8 mouse cellular contexts compared by ENCODE assay signal in the genomic region with DNA sequence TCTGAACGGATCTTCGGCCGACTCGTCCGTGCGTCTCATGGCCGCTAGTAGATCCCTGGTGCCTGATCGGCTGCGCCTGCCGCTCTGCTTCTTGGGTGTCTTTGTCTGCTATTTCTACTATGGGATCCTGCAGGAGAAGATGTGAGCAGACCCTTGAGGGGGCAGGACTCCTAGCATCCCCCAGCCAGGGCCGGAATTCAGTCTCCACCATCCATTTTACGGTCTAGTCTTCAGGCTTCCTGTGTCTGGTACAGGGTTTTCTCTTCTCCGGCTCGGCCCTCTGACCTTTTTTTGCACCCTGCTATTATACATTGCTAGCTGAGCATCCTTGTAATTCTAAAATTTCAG. TPM values are rescaled to one million over a fixed set of nuclear protein-coding genes. Genes with fewer than 3 reads are reported as not detected.
DNase-seq lines count a peak whose midpoint lies in the region; ATAC-seq and TF ChIP-seq lines count a peak whose summit lies in the region.

No protein-coding gene starts in this region.

- H3K4me1 ChIP-seq in heart, adult 2 months (ENCODE audit: control insufficient read depth, insufficient read depth, low read length) = peaks cover 6% of the 10 kb centered on the region
- H3K4me1 ChIP-seq in forebrain, embryonic 12.5 days = peaks cover 14% of the 10 kb centered on the region
- H3K4me1 ChIP-seq in liver, embryonic 12.5 days = peaks cover 36% of the 10 kb centered on the region

- TF ChIP-seq POLR2A in heart, adult 2 months (IDR thresholded peaks at IDR 0.05; ENCODE audit: insufficient read depth, low read depth, low read length) = no peak; the same call in 1 of the 2 replicates

- peak overlapping the region; percentile 90 for H3K4me3 ChIP-seq in heart, adult 2 months
- peak overlapping the region; percentile 87 for H3K4me3 ChIP-seq in C2C12 (ENCODE audit: insufficient read depth, poor library complexity, severe bottlenecking)
- H3K4me3 ChIP-seq in forebrain, embryonic 12.5 days (replicated peaks) = peak overlapping the region; percentile 91
- peak overlapping the region; percentile 86 for H3K4me3 ChIP-seq in liver, embryonic 12.5 days

- peak overlapping the region; percentile 99 for H3ac ChIP-seq in C2C12 (ENCODE audit: control insufficient read depth, insufficient read length, low read depth)

- no peaks in the 10 kb centered on the region for H3K27me3 ChIP-seq in heart, adult 2 months (ENCODE audit: control insufficient read depth, insufficient read depth, low read length)
- no peaks in the 10 kb centered on the region for H3K27me3 ChIP-seq in C2C12 (ENCODE audit: control insufficient read depth, insufficient read depth, insufficient read length)
- no peaks in the 10 kb centered on the region for H3K27me3 ChIP-seq in forebrain, embryonic 12.5 days
- no peaks in the 10 kb centered on the region for H3K27me3 ChIP-seq in liver, embryonic 12.5 days (replicated peaks)

- peaks cover 5% of the 10 kb centered on the region for H3K36me3 ChIP-seq in heart, adult 2 months (ENCODE audit: control insufficient read depth, insufficient read depth, low read length)
- H3K36me3 ChIP-seq in C2C12 (ENCODE audit: control insufficient read depth, insufficient read depth) = peaks cover 37% of the 10 kb centered on the region
- H3K36me3 ChIP-seq in forebrain, embryonic 12.5 days (replicated peaks) = peaks cover 34% of the 10 kb centered on the region
- H3K36me3 ChIP-seq in liver, embryonic 12.5 days = peaks cover 66% of the 10 kb centered on the region

- intact Hi-C loops in heart, adult 2 months (cut with DNase I) = loop anchor here (1.0 to 5.0 kb wide), 4 partner anchors 48 to 136 kb away; a partner anchor contains a TSS

- 0 out of 2 replicates have a peak, but pooled peaks have one; percentile 2 for TF ChIP-seq EP300 in heart, adult 2 months (IDR thresholded peaks at IDR 0.05; ENCODE audit: insufficient read depth, low read depth, low read length)

- no peaks in the 10 kb centered on the region for H3K79me2 ChIP-seq in heart, adult 2 months (replicated peaks; ENCODE audit: control insufficient read depth, insufficient read depth, low read length)
- peaks cover 31% of the 10 kb centered on the region for H3K79me2 ChIP-seq in C2C12 (ENCODE audit: control insufficient read depth, insufficient read depth)

- peak overlapping the region; percentile 58 for H3K4me2 ChIP-seq in forebrain, embryonic 12.5 days
- H3K4me2 ChIP-seq in liver, embryonic 12.5 days = peak overlapping the region; percentile 75

- no peak for DNase-seq in heart, adult 2 months
- no peak for DNase-seq in heart, adult 11 months
- no peak for DNase-seq in ovary, adult 18-20 months (ENCODE audit: low spot score)
- DNase-seq in adipocyte (ENCODE audit: low spot score) = no peak
- DNase-seq in kidney, adult 11 months = no peak

- H3K9ac ChIP-seq in heart, adult 2 months (ENCODE audit: low read depth, low read length) = peak overlapping the region; percentile 97
- peak overlapping the region; percentile 89 for H3K9ac ChIP-seq in forebrain, embryonic 12.5 days
- H3K9ac ChIP-seq in liver, embryonic 12.5 days = peak overlapping the region; percentile 84

- no peak for TF ChIP-seq CTCF in heart, adult 2 months (IDR thresholded peaks at IDR 0.05)
- no peak for TF ChIP-seq CTCF in C2C12 (IDR thresholded peaks at IDR 0.05; ENCODE audit: control insufficient read depth, insufficient read depth, insufficient read length)

- WGBS in heart, adult 2 months = 2% methylated on average over 14 of the region's 14 CpGs
- 0% methylated on average over 14 of the region's 14 CpGs for WGBS in forebrain, embryonic 12.5 days
- under 1% methylated on average over 14 of the region's 14 CpGs for WGBS in liver, embryonic 12.5 days (ENCODE audit: insufficient replicate concordance)

- no peak for ATAC-seq in forebrain, embryonic 12.5 days (ENCODE audit: low FRiP score)
- no peak for ATAC-seq in liver, embryonic 12.5 days

- no peaks in the 10 kb centered on the region for H3K9me3 ChIP-seq in forebrain, embryonic 12.5 days
- H3K9me3 ChIP-seq in liver, embryonic 12.5 days (replicated peaks) = no peaks in the 10 kb centered on the region

- peaks cover 16% of the 10 kb centered on the region for H3K79me3 ChIP-seq in C2C12 (ENCODE audit: low read depth)

- peak overlapping the region; percentile 99 for H3K27ac ChIP-seq in heart, adult 2 months
- H3K27ac ChIP-seq in forebrain, embryonic 12.5 days = peak overlapping the region; percentile 91
- peak overlapping the region; percentile 89 for H3K27ac ChIP-seq in liver, embryonic 12.5 days

TF ChIP-seq in C2C12, 6 proteins besides CTCF, POLR2A, EP300 and RAD21:
- TF ChIP-seq MYOG (IDR thresholded peaks at IDR 0.05; ENCODE audit: control insufficient read depth, extremely low read depth, insufficient read length) (no peak), MYOD1 (IDR thresholded peaks at IDR 0.05; ENCODE audit: control insufficient read depth, insufficient read length, low read depth) (no peak), MAX (IDR thresholded peaks at IDR 0.05) (no peak), CEBPB (IDR thresholded peaks at IDR 0.05; ENCODE audit: low read depth) (no peak), USF1 (IDR thresholded peaks at IDR 0.05; ENCODE audit: low read depth) (no peak), FOSL1 (IDR thresholded peaks at IDR 0.05; ENCODE audit: insufficient read depth, low read length, poor library complexity, severe bottlenecking) (no peak)

RNA-seq across cellular contexts. Expression of a gene that starts 0.5 kb away (rescaled TPM):
- total RNA-seq in heart, adult 2 months (2021) = 10 to 100 TPM; 34.2 to 41.3 TPM
- 47.2 and 74.2 TPM in 2 replicates for polyA plus RNA-seq in heart, adult 2 months (2012; rRNA removed)
- polyA plus RNA-seq in C2C12 (2012; fragmentation: generic; extraction: Trizol) = 79.1 TPM
- polyA plus RNA-seq in forebrain, embryonic 12.5 days (2016; fragmentation: Nextera tagmentation; extraction: Ambion mirVana) = 126 TPM in 2 replicates
- 58.2 and 61.3 TPM in 2 replicates for polyA plus RNA-seq in liver, embryonic 12.5 days (2016; fragmentation: Nextera tagmentation; extraction: Ambion mirVana)

RNA-seq across cellular contexts. Expression of a gene that starts 28.9 kb away (rescaled TPM):
- 100 to 1,000 TPM; 155 to 170 TPM for total RNA-seq in heart, adult 2 months (2021)
- polyA plus RNA-seq in heart, adult 2 months (2012; rRNA removed) = 69.3 and 112 TPM in 2 replicates
- polyA plus RNA-seq in C2C12 (2012; fragmentation: generic; extraction: Trizol) = 59.0 TPM
- polyA plus RNA-seq in forebrain, embryonic 12.5 days (2016; fragmentation: Nextera tagmentation; extraction: Ambion mirVana) = 193 and 211 TPM in 2 replicates
- 90.8 and 105 TPM in 2 replicates for polyA plus RNA-seq in liver, embryonic 12.5 days (2016; fragmentation: Nextera tagmentation; extraction: Ambion mirVana)

RNA-seq across cellular contexts. Expression of a gene that starts 48.1 kb away (rescaled TPM):
- 1 to 10 TPM; 8.6 to 10.0 TPM for total RNA-seq in heart, adult 2 months (2021)
- 9.1 and 19.0 TPM in 2 replicates for polyA plus RNA-seq in heart, adult 2 months (2012; rRNA removed)
- polyA plus RNA-seq in C2C12 (2012; fragmentation: generic; extraction: Trizol) = 7.7 TPM
- polyA plus RNA-seq in forebrain, embryonic 12.5 days (2016; fragmentation: Nextera tagmentation; extraction: Ambion mirVana) = 6.0 and 7.8 TPM in 2 replicates
- 59.0 and 62.7 TPM in 2 replicates for polyA plus RNA-seq in liver, embryonic 12.5 days (2016; fragmentation: Nextera tagmentation; extraction: Ambion mirVana)
